Mouse (Mus musculus): ENCODE results near the gene Plekhg6.

Plekhg6 gene

GRCm38 (mm10) chr6:125380372-125381360 lies at the start of gene Plekhg6:
Gene Plekhg6, minus strand, starts transcription at chr6:125380793.
- in situ Hi-C loops (cut with MboI; ENCODE audit: low sequenced_read_pairs), result no loop called here

GRCm38 (mm10) chr6:125429741-125430140 lies 49.1 kb upstream of the Plekhg6 start:
- in situ Hi-C loops (cut with MboI; ENCODE audit: low sequenced_read_pairs), result loop anchor here (10.0 kb wide), 1 partner anchor 65 kb away; the partner anchor contains the start of gene Cd9

GRCm38 (mm10) chr6:125426383-125427360 lies 46.1 kb upstream of the Plekhg6 start:
- in situ Hi-C loops (cut with MboI; ENCODE audit: low sequenced_read_pairs), result loop anchor here (10.0 kb wide), 1 partner anchor 68 kb away; the partner anchor contains the start of gene Cd9

GRCm38 (mm10) chr6:125425205-125426090 lies 44.9 kb upstream of the Plekhg6 start:
- in situ Hi-C loops (cut with MboI; ENCODE audit: low sequenced_read_pairs), result loop anchor here (10.0 kb wide), 1 partner anchor 69 kb away; the partner anchor contains the start of gene Cd9

- in situ Hi-C loops (cut with MboI; ENCODE audit: low sequenced_read_pairs), result loop anchor here (5.0 to 10.0 kb wide), 3 partner anchors 52 to 168 kb away; partner anchors contain the start of gene Cd9
Observed at GRCm38 (mm10) chr6:125424156-125424555, 43.6 kb upstream of the Plekhg6 start.

GRCm38 (mm10) chr6:125423507-125423906 lies 42.9 kb upstream of the Plekhg6 start:
- in situ Hi-C loops (cut with MboI; ENCODE audit: low sequenced_read_pairs), result loop anchor here (5.0 to 10.0 kb wide), 3 partner anchors 51 to 169 kb away; partner anchors contain the start of gene Cd9

GRCm38 (mm10) chr6:125423099-125423498 lies 42.5 kb upstream of the Plekhg6 start:
- in situ Hi-C loops (cut with MboI; ENCODE audit: low sequenced_read_pairs), result loop anchor here (5.0 to 10.0 kb wide), 3 partner anchors 51 to 169 kb away; partner anchors contain the start of gene Cd9

- in situ Hi-C loops (cut with MboI; ENCODE audit: low sequenced_read_pairs), result loop anchor here (5.0 to 10.0 kb wide), 3 partner anchors 50 to 170 kb away; partner anchors contain the start of gene Cd9
Observed at GRCm38 (mm10) chr6:125422051-125422822, 41.6 kb upstream of the Plekhg6 start.

GRCm38 (mm10) chr6:125420458-125421063 lies 40.0 kb upstream of the Plekhg6 start:
- in situ Hi-C loops (cut with MboI; ENCODE audit: low sequenced_read_pairs), result loop anchor here (5.0 to 10.0 kb wide), 3 partner anchors 48 to 172 kb away; partner anchors contain the start of gene Cd9

GRCm38 (mm10) chr6:125418744-125419143 lies 38.2 kb upstream of the Plekhg6 start:
- in situ Hi-C loops (cut with MboI; ENCODE audit: low sequenced_read_pairs), result no loop called here

GRCm38 (mm10) chr6:125413326-125413725 lies 32.7 kb upstream of the Plekhg6 start:
- in situ Hi-C loops (cut with MboI; ENCODE audit: low sequenced_read_pairs), result no loop called here

- in situ Hi-C loops (cut with MboI; ENCODE audit: low sequenced_read_pairs), result no loop called here
Observed at GRCm38 (mm10) chr6:125411661-125412060, 31.1 kb upstream of the Plekhg6 start.

GRCm38 (mm10) chr6:125410995-125411547 lies 30.5 kb upstream of the Plekhg6 start:
- in situ Hi-C loops (cut with MboI; ENCODE audit: low sequenced_read_pairs), result no loop called here

- in situ Hi-C loops (cut with MboI; ENCODE audit: low sequenced_read_pairs), result no loop called here
Observed at GRCm38 (mm10) chr6:125410551-125410950, 30.0 kb upstream of the Plekhg6 start.

GRCm38 (mm10) chr6:125407657-125408056 lies 27.1 kb upstream of the Plekhg6 start:
- in situ Hi-C loops (cut with MboI; ENCODE audit: low sequenced_read_pairs), result no loop called here

GRCm38 (mm10) chr6:125407224-125407623 lies 26.6 kb upstream of the Plekhg6 start:
- in situ Hi-C loops (cut with MboI; ENCODE audit: low sequenced_read_pairs), result no loop called here

- in situ Hi-C loops (cut with MboI; ENCODE audit: low sequenced_read_pairs), result no loop called here
Observed at GRCm38 (mm10) chr6:125405461-125406382, 25.1 kb upstream of the Plekhg6 start.
